Mouse (Mus musculus) layer of hippocampus, adult 8-10 months (tissue): ENCODE measurements around the gene Thnsl2. TPM values are rescaled to one million over a fixed set of nuclear protein-coding genes. Genes with fewer than 3 reads are reported as not detected.

Experiments
- DNase-seq, 2 experiments: peaks; one replicate each; pipeline ENCODE4 v3.0.0; 2022; ENCODE audit warnings: low spot score in 2 of 2
- total RNA-seq, 4 experiments: library from RNA; stranded (reverse); gene quantifications; 2 replicates each; pipeline ENCODE4 v1.2.4; 2022

Thnsl2 gene
- total RNA-seq, 4 experiments from 2014 or later = 3.8 to 6.2 (median 4.8) TPM

GRCm38 (mm10) chr6:71133559-71133958, 10.7 kb downstream of the Thnsl2 start:
- DNase-seq = no peak

- no peak for DNase-seq
These were observed 13.2 kb downstream of the Thnsl2 start for GRCm38 (mm10) chr6:71131038-71131437.

GRCm38 (mm10) chr6:71130269-71130668, 14.0 kb downstream of the Thnsl2 start:
- no peak for DNase-seq

- no peak for DNase-seq
These were observed 15.2 kb downstream of the Thnsl2 start for GRCm38 (mm10) chr6:71129071-71129470.

GRCm38 (mm10) chr6:71126290-71126689, 17.9 kb downstream of the Thnsl2 start:
- no peak for DNase-seq

GRCm38 (mm10) chr6:71125043-71125893, 19.0 kb downstream of the Thnsl2 start:
- DNase-seq = peak; percentile 47 to 82

GRCm38 (mm10) chr6:71119577-71120254, 24.5 kb downstream of the Thnsl2 start:
- no peak for DNase-seq

GRCm38 (mm10) chr6:71111419-71112113, 32.7 kb downstream of the Thnsl2 start:
- DNase-seq = no peak

- no peak for DNase-seq
These were observed 37.9 kb downstream of the Thnsl2 start for GRCm38 (mm10) chr6:71106170-71106945.

GRCm38 (mm10) chr6:71096126-71096525, 48.1 kb downstream of the Thnsl2 start:
- no peak for DNase-seq

GRCm38 (mm10) chr6:71094693-71095092, 49.5 kb downstream of the Thnsl2 start:
- peak; percentile 10 to 29 for DNase-seq

- DNase-seq = no peak
These were observed 50.6 kb downstream of the Thnsl2 start for GRCm38 (mm10) chr6:71093686-71094085.

- DNase-seq = no peak
These were observed 53.8 kb downstream of the Thnsl2 start for GRCm38 (mm10) chr6:71090475-71090874.

GRCm38 (mm10) chr6:71089735-71090134, 54.5 kb downstream of the Thnsl2 start:
- DNase-seq = no peak

- DNase-seq = no peak
These were observed 55.2 kb downstream of the Thnsl2 start for GRCm38 (mm10) chr6:71088992-71089391.

- DNase-seq = no peak
These were observed 60.8 kb downstream of the Thnsl2 start for GRCm38 (mm10) chr6:71083441-71083840.

- DNase-seq = no peak
These were observed 62.2 kb downstream of the Thnsl2 start for GRCm38 (mm10) chr6:71082084-71082483.

- no peak for DNase-seq
These were observed 63.0 kb downstream of the Thnsl2 start for GRCm38 (mm10) chr6:71081230-71081629.
